Mouse (Mus musculus) erythroblast, embryonic 14.5 days (primary cell): ENCODE measurements around the gene Rbx1. TPM values are rescaled to one million over a fixed set of nuclear protein-coding genes. Genes with fewer than 3 reads are reported as not detected.
"Not testable (repeated sequence)": the region's sequence is repeated elsewhere in the genome, so short reads cannot be mapped to it uniquely, and the experiment has no call there.

Source experiments
- H3K27me3 ChIP-seq: 2 replicates; pipeline ENCODE4 v1.6.1; 2012; ENCODE audit warnings: inconsistent platforms; ENCODE audit not compliant: control insufficient read depth
- H3K36me3 ChIP-seq: 2 replicates; pipeline ENCODE4 v1.6.1; 2012; ENCODE audit warnings: mild to moderate bottlenecking, inconsistent platforms; ENCODE audit not compliant: control insufficient read depth
- H3K4me1 ChIP-seq: 2 replicates; pipeline ENCODE4 v1.6.1; 2012; ENCODE audit warnings: inconsistent platforms; ENCODE audit not compliant: control insufficient read depth
- H3K4me3 ChIP-seq: replicated peaks from 2 replicates; pipeline ENCODE3; 2012; ENCODE audit warnings: moderate library complexity, mild to moderate bottlenecking, inconsistent platforms
- H3K9me3 ChIP-seq: 2 replicates; pipeline ENCODE4 v1.6.1; 2012; ENCODE audit warnings: low read length, inconsistent platforms, mixed read lengths; ENCODE audit not compliant: control insufficient read depth
- GATA1 ChIP-seq: IDR thresholded peaks from 2 replicates; pipeline ENCODE4 v1.6.1; 2012; ENCODE audit warnings: low read length, inconsistent platforms, mixed read lengths
- TAL1 ChIP-seq: IDR thresholded peaks from 3 replicates; pipeline ENCODE4 v1.6.1; 2012; ENCODE audit warnings: low read length, inconsistent platforms, mixed read lengths
- polyA plus RNA-seq: library from polyadenylated mRNA; stranded (reverse); fragments of >175 nt; gene quantifications from 2 replicates; pipeline ENCODE4 v1.2.3, GENCODE M21; 2012

The Rbx1 gene
- polyA plus RNA-seq: 2.0 and 2.4 TPM in 2 replicates

GRCm38 (mm10) chr15:81465901-81466737, at the start of gene Rbx1:
Rbx1 (plus strand) TSS chr15:81466296.
- H3K27me3 ChIP-seq: no peaks in the 10 kb centered on the region
- peak within 1 kb of the TSS; percentile 90 for H3K4me3 ChIP-seq
- peaks cover 13% of the 10 kb centered on the region for H3K9me3 ChIP-seq
- peaks cover 32% of the 10 kb centered on the region for H3K4me1 ChIP-seq
- H3K36me3 ChIP-seq: peaks cover 32% of the 10 kb centered on the region
- TF ChIP-seq TAL1 (no peak), GATA1 (no peak)

DNA sequence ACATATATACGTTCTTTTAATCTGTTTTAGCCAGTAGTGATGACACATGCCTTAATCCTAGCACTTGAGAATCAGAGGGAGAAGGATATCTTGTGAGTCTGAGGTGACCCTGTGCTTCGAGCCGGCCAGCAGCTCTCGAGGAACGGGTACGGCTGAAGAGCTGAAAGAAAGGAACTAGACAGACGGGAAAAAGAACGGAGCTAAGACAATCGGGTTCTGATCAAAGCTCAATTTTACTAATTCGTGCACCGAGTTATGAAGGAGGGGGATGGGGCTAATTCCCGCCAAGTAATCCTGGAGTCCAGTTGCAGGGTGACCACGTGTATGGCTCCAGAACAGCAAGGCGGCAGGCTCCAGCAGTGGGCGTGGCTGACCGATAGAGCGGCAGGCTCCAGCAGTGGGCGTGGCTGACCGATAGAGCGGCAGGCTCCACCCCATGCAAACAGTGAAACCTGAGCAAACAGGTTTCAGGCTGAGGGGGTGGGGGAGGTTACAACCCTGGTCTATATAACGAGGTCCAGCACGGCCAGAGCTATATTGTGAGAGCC, 49.3 kb upstream of the Rbx1 start:
- not testable (repeated sequence) for H3K27me3 ChIP-seq, H3K9me3 ChIP-seq
- Histone ChIP-seq H3K4me3 (peak overlapping the region; percentile 38), H3K36me3 (peaks cover 31% of the 10 kb centered on the region), H3K4me1 (peaks cover 28% of the 10 kb centered on the region)

- Histone ChIP-seq H3K9me3 (no peaks in the 10 kb centered on the region), H3K4me3 (no peak overlapping the region), H3K4me1 (peaks cover 31% of the 10 kb centered on the region), H3K27me3 (no peaks in the 10 kb centered on the region), H3K36me3 (peaks cover 33% of the 10 kb centered on the region)
- no peak for TF ChIP-seq TAL1
- TF ChIP-seq GATA1: no peak
Observed at GRCm38 (mm10) chr15:81418065-81418464, 48.0 kb upstream of the Rbx1 start.

DNA sequence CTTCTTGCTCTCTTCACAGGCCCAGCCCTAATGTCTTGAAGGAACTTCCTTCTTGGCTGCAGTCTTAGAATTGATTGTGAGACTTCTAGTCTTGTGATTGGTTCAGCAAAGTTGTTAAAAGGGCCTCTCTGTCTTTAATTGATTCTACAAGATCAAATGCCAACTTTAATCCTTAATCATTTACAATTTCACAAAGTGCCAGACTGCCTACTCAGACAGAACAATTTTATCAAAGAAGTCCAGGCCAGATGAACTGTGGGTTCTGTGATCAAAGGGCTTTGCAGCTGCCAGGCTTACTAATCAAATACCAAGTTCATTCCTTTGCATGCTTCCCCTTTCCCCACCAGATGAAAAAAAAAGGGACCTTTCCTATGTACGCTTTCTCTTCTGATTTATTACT, 44.6 kb upstream of the Rbx1 start:
- Histone ChIP-seq H3K27me3 (no peaks in the 10 kb centered on the region), H3K4me3 (no peak overlapping the region), H3K9me3 (no peaks in the 10 kb centered on the region), H3K36me3 (peaks cover 22% of the 10 kb centered on the region), H3K4me1 (peaks cover 36% of the 10 kb centered on the region)
- no peak for TF ChIP-seq TAL1
- no peak for TF ChIP-seq GATA1

GRCm38 (mm10) chr15:81422156-81422681, 43.9 kb upstream of the Rbx1 start:
- H3K36me3 ChIP-seq: peaks cover 22% of the 10 kb centered on the region
- H3K9me3 ChIP-seq: no peaks in the 10 kb centered on the region

GRCm38 (mm10) chr15:81425311-81425710, 40.8 kb upstream of the Rbx1 start:
- no peaks in the 10 kb centered on the region for H3K27me3 ChIP-seq
- H3K36me3 ChIP-seq: peaks cover 25% of the 10 kb centered on the region
- H3K9me3 ChIP-seq: no peaks in the 10 kb centered on the region
- TF ChIP-seq GATA1 (no peak), TAL1 (no peak)
- H3K4me3 ChIP-seq: no peak overlapping the region
- peaks cover 18% of the 10 kb centered on the region for H3K4me1 ChIP-seq

More at GRCm38 (mm10) chr15:81422156-81422681, 43.9 kb upstream of the Rbx1 start:
- Histone ChIP-seq H3K4me3 (no peak overlapping the region), H3K4me1 (peaks cover 28% of the 10 kb centered on the region), H3K27me3 (no peaks in the 10 kb centered on the region)
- TF ChIP-seq GATA1 (no peak), TAL1 (no peak)

GRCm38 (mm10) chr15:81427947-81428346, 38.1 kb upstream of the Rbx1 start:
- peaks cover 13% of the 10 kb centered on the region for H3K4me1 ChIP-seq
- no peak for TF ChIP-seq GATA1
- TF ChIP-seq TAL1: no peak
- no peaks in the 10 kb centered on the region for H3K27me3 ChIP-seq
- no peak overlapping the region for H3K4me3 ChIP-seq
- H3K36me3 ChIP-seq: peaks cover 43% of the 10 kb centered on the region
- no peaks in the 10 kb centered on the region for H3K9me3 ChIP-seq

DNA sequence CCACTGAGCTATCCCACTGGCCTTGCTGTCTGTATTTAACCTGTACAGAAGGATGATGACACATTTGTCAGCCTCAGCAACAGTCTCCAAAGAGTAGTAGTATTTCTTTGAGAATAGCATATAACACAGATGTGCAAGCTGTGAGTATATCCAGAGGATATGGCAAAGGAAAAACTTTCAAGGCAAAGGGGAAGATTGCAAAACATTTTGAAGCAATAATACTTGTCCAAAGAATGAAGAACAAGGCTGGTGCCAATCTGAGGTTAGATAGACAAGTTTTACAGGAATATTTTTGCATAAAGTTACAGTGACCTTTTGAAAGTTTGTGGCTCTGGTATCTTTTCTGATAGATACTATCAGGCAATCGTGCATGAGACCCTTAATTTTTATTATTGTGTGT, 34.9 kb upstream of the Rbx1 start:
- Histone ChIP-seq H3K4me3 (no peak overlapping the region), H3K9me3 (no peaks in the 10 kb centered on the region), H3K27me3 (no peaks in the 10 kb centered on the region), H3K36me3 (peaks cover 50% of the 10 kb centered on the region), H3K4me1 (peaks cover 4% of the 10 kb centered on the region)
- no peak for TF ChIP-seq GATA1
- no peak for TF ChIP-seq TAL1

DNA sequence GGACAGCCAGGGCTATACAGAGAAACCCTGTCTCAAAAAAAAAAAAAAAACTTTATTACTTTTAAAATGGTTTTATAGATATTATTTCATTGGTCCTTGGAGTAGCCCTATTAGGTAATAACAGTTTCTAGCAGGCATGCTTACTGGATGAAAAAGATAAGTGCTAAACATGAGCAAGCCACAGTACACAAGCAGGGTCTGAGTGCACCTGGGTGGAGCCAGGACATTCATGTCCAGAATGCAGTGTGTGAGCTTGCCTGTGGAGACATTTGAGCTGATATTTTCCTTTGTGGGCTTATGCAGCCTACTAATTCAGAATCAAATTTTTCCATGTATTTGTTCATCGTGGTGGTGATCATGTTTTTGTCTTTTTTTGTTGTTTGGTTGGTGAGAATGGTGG, 27.8 kb upstream of the Rbx1 start:
- H3K27me3 ChIP-seq: no peaks in the 10 kb centered on the region
- no peaks in the 10 kb centered on the region; the same call in 1 of the 2 replicates for H3K4me1 ChIP-seq
- peaks cover 38% of the 10 kb centered on the region for H3K36me3 ChIP-seq
- TF ChIP-seq TAL1 (no peak), GATA1 (no peak)
- H3K4me3 ChIP-seq: no peak overlapping the region
- no peaks in the 10 kb centered on the region for H3K9me3 ChIP-seq
